Mouse (Mus musculus) cerebellum, postnatal 25 days (tissue): ENCODE data around the gene D630045J12Rik.

Experiments
- DNase-seq, 2 experiments: peaks; one replicate each; pipeline ENCODE4 v3.0.0; 2021; ENCODE audit warnings: mixed read lengths in 2 of 2

D630045J12Rik gene

DNA sequence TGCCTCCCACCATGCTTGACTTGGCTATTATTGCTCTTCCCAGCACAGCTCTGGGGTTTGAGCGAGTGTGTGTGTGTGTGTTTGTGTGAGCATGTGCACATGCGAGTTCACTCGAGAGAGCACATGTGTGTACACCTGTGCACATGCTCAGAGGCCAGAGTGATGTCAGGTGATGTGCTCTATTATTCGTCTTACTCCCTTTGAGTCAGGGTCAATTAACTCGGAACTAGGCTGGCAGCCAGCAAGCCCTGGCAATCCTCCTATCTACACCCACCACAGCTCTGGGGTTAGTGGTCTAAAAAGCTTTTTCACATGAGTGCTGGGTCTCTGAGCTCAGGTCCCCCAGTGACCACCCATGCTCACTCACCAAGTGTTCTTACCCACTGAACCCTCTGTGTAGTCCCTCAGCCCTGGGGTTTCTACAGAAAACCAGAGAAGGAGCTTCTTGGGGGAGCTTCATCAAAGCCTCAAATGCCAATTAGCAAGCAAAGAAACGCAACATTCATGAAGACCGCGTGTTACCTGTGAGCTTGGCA, 11.4 kb downstream of the D630045J12Rik start:
- DNase-seq, result no peak

DNA sequence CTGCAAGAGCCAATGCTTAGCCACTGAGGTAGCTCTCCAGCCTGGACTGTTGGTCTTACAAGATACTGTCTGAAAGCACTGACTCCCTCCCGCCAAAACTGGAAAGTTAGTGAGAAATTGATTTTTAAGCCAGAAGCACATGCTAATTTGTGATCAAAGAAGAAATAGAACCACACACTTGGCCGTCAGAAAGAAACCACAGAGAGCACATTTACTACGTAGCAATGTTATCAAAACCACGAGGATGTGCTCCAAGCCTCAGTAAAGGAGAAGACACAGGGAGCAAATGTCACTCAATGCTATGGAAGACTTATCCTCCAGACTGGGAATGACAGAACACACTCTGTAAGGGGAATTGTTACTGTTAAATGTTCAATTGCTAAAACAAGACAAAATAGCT, 12.3 kb downstream of the D630045J12Rik start:
- no peak for DNase-seq

DNA sequence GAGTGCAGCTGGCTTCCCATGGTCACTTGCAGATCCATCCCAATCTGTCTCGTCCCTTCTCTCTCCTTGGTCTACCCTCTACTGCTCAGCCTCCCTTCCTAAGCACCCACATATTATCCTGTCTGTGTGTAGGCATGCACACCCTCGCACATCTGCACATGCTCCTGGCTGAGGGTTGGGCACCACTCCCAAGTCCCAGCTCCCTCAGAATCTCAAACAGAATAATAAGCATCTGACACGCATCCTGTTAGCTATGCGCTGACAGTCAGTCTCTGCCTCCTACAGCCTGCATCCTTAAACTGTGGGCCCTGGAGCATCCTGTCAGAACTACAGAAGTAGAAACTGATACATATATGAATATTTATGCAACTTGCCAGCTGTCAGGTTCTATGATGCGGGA, 13.2 kb downstream of the D630045J12Rik start:
- DNase-seq, result no peak

GRCm38 (mm10) chr6:38238382-38238781, 15.4 kb downstream of the D630045J12Rik start:
- peak in 1 of 2 experiments; percentile 53 for DNase-seq

- DNase-seq, result no peak
Measured at GRCm38 (mm10) chr6:38235991-38236658, 17.7 kb downstream of the D630045J12Rik start.

GRCm38 (mm10) chr6:38233803-38234202, 20.0 kb downstream of the D630045J12Rik start:
- DNase-seq, result no peak

GRCm38 (mm10) chr6:38232917-38233316, 20.9 kb downstream of the D630045J12Rik start:
- DNase-seq, result peak in 1 of 2 experiments; percentile 42

DNA sequence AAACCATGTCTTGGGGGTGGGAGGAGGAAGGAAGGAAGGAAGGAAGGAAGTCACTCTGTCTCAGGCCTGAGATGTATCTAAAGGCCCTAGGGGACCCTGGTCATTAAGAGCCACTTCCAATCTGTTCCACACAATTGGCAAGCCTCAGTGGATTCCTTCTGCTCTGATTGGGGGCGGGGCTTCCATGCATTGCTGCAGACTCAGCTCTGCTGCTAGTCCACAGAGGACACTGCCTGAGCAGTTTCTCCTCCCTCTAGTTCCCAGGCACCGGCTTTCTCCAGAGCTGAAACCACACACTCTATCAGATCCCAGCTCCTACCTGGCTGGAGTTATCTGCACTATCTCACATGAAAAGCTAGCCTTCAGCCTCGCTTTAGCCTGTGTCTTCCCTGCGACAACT, 21.8 kb downstream of the D630045J12Rik start:
- DNase-seq, result peak in 1 of 2 experiments; percentile 44

DNA sequence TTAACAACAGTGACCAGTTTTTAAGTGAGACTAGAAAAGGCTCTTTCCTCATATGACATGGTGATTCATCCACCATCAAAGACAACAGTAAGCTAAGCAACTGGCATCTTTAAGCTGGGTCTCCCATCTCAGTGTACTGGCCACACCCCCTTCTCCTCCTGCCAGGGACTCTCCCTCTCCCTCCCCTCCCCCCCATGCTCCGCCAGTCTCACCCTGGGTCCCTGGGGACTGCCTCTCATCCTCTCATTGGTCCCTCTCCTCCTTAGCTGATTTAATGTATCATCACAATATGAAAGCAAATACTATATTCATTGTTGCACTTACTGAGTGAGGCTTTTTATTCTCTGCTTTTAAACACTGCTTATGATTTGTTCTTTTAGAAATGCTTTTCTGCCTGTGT, 29.7 kb downstream of the D630045J12Rik start:
- no peak for DNase-seq

DNA sequence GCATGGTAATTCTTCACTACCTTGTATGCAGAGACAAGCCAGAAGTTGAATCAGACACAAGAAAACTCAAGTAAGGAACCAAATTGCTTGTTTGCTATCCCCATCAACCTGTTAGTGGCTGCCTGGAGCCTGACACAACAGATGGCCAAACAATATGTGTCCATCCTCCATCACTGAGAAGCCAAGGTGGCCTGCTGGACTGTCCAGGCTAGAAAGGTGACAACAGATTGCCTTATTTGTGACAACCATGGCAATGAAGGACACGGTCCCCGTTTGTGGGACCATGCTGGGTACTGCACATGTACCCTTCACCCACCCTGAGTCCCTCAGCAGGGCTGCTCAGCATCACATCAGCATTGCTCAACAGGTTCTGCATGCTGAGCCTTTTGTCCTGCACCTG, 34.5 kb downstream of the D630045J12Rik start:
- DNase-seq, result peak; percentile 75 to 77

DNA sequence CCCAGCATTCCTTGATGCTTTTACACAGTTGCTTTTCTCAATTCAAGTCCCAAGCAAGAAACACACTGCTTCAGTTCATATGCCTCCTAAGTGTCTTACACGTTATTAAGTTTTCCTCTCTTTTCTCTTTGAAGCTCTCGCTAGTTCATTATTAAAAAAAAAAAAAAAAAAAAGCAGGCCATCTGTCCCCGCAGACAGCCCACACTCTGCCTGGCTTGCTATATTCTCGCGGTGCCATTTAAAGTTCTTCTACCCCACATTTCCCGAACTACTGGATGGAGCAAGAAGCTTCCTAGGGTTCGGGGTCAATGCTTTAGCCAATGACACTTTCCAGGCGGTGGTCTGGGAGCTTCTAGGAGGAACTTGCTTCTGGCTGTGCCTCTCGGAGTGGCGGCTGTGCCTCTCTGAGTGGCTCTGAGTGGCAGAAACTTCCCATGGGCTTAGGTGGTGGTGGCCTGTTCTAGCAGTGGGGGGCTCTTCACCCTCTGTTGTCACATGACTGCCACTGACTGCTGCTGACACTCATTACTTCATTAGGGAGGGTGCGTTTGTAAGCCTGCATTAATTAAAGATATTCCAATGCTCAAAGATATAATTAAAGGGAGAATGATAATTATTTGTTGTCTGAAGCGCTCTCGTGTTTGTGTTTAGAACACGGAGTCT, 38.2 kb downstream of the D630045J12Rik start:
- DNase-seq, result peak in 1 of 2 experiments; percentile 16

- no peak for DNase-seq
Measured at GRCm38 (mm10) chr6:38207621-38208020, 46.2 kb downstream of the D630045J12Rik start.

- DNase-seq, result peak in 1 of 2 experiments; percentile 33
Measured at GRCm38 (mm10) chr6:38206941-38207531, 46.8 kb downstream of the D630045J12Rik start.

DNA sequence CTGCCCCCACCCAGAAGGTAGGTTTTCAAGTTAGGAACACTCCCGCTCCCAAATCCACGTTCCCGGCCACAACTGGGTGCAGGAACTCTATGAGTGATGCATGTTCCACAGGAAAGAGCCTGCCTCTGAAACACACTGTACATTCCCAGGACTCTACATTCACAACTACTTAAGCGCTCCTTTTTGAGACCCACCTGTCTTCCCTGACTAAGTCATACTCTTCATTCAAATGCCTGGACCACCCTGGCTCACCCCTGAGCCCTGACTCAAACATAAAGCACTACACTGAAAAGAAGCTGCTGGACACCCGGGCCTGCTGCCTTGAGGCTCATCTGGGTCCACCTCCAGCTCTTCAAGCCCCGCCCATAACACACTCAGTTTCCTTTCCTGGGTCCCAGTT, 48.4 kb downstream of the D630045J12Rik start:
- no peak for DNase-seq

- no peak for DNase-seq
Measured at GRCm38 (mm10) chr6:38203820-38204219, 50.0 kb downstream of the D630045J12Rik start.

DNA sequence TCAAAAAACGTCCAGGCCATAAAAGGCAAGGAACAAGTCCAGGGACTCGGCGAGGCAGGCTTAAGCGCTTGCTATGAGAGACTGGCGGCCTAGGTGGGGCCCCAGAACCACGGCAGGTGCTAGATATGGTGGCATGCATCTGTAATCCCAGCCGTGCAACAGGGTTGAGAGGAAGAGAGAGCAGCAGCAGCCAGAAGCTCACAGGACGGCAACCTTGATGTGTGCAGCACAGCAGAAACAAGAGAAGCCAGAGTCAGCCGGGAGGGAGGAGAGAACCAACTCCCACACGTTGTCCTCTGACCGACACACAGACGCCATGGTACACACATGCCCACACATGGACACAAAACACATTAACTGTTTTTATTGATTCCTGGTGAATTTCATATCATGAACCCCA, 51.0 kb downstream of the D630045J12Rik start:
- DNase-seq, result no peak

GRCm38 (mm10) chr6:38201495-38201894, 52.3 kb downstream of the D630045J12Rik start:
- DNase-seq, result no peak

DNA sequence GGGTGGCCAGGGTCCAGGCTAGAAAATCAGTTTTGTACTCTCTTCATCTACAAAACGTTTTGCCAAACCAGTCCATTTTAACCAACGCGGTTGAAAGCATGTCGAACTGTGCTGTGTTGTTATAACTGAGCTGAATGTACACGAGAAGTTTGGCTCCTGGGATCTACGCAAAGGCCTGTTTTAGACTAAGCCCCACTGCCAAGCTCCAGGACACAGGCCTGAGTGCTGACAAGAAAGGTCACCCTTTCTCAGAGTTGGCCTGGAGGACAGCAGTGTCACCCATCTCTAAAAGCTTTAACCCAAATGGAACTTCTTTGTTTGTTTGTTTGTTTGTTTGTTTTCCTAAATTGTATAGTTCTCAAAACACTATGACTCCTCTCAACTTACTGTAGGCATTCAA, 54.2 kb downstream of the D630045J12Rik start:
- no peak for DNase-seq

DNA sequence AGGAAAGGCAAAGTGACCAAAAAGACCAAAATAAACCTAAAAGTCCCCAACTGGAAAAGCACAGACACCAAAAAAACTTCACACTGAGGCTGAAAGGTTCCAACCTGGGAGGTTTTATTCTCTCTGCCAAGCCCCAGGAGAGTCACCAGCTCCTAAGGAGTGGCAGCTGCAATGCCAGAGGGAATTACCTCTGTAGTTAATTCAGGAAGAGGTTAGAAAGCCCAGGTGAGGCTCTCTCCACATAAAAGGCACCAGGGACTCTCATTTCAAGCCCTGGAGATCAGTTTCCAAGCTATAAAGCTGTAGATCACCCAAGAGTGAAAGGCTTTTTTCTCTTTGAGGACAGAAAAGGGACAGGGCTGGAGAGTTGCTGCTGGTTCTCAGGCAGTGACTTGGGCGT, 55.1 kb downstream of the D630045J12Rik start:
- no peak for DNase-seq

GRCm38 (mm10) chr6:38196266-38197189, 57.3 kb downstream of the D630045J12Rik start:
- DNase-seq, result peak; percentile 89 to 91

- no peak for DNase-seq
Measured at GRCm38 (mm10) chr6:38195306-38195705, 58.5 kb downstream of the D630045J12Rik start.

GRCm38 (mm10) chr6:38194046-38194445, 59.8 kb downstream of the D630045J12Rik start:
- peak in 1 of 2 experiments; percentile 45 for DNase-seq

DNA sequence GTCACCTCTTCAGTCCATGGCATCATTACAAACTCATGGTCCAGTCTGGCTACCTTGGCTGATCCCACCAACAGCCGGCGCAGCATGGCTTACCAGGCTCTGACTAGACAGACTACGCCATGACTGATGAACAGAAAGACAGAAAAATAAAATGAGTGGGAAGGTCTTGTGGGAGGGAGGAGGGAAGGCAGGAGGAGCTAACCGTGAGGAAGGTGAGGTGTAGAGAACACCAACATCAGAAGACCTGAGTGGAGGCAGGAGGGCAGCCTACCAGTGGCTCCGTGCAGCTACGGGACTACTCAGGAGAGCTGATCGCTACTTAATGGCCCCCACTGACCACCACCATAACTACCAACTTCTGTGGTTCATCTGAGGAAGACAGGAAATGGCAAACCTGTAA, 60.9 kb downstream of the D630045J12Rik start:
- DNase-seq, result no peak
